Mouse (Mus musculus) cerebellum, postnatal 25 days (tissue): ENCODE measurements around the gene Dnah17.

Source experiments
- DNase-seq, 2 experiments: peaks; one replicate each; pipeline ENCODE4 v3.0.0; 2021; ENCODE audit warnings: mixed read lengths in 2 of 2

Gene Dnah17

DNA sequence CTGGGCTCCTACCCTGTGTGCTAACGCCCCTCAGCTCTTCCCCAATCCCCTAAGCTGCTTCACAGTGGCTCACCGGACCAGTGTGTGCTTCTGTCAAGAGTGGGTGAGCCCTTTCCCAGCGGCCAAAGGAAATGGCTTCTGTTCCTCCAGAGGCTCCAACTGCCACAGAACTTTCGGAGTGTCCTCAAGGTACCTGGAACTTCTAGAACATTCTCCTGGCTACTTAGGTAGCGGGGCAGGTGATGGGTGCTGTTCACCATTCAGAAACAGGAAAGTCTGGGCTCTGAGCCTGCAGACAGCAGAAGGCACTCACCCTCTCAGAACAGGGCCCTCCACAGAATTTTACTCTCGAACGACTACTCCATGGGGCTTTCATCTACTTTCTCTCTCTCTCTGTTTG lies at the start of gene Dnah17:
Gene Dnah17, minus strand, starts transcription at position 101 of the 400 bp plus-strand sequence.
- no peak for DNase-seq

DNA sequence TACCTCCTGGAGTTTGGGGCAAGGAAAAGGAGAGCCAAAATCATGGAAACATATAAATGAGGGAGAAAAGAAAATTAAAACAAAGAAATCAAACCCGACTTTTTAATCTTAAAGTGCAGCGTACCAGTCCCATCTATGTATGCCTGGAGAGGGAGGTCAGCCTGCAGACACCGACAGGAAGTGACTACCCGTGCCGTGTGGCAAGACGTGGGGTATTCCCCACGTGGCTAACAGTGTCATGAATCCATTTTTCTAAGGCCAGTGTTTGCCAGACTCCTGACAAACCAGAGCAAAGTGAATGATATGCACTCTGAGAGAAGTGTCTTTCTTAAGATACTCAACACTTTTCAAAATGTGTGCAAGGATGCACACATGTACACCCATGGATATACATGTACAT lies 49.8 kb upstream of the Dnah17 start:
- DNase-seq = no peak

DNA sequence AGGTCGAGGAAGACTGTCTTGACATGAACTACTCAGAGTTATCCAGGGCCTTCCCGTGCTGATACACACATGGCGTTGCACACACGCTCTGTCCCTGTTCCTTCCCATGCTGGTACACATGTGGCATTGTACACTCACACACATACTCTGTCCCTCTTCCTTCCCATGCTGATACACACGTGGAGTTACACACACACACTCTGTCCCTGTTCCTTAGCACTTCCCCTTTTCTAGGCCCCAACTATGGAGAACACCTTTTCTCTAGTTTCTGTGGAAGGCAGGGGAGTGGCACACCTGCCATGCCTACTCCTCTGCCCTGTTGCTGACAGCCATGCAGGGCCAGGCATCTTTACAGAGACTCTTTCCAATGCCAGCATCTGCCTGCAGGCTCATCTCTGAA lies 47.8 kb upstream of the Dnah17 start:
- DNase-seq = no peak

DNA sequence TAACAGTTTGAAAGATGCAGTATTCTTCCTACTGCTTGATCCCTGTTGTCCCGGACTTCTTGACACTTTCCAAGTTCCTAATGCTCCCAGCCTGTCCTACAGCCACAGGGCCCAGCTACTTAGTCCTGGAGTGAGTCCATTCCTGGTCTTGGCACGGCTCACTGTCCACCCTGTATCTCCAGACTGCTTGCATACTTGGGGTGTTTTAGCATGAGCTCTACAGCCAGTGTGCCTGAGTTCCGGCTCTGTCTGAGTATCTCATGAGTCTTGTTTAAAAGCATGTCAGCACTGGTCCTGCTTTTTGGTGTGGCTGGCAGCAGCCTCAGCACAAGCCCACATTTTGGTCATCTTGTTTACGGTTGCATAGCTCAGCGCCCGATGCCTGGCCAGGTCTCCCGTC lies 44.3 kb upstream of the Dnah17 start:
- DNase-seq = no peak

GRCm38 (mm10) chr11:118172768-118173167 lies 42.3 kb upstream of the Dnah17 start:
- DNase-seq = peak in 1 of 2 experiments; percentile 37

DNA sequence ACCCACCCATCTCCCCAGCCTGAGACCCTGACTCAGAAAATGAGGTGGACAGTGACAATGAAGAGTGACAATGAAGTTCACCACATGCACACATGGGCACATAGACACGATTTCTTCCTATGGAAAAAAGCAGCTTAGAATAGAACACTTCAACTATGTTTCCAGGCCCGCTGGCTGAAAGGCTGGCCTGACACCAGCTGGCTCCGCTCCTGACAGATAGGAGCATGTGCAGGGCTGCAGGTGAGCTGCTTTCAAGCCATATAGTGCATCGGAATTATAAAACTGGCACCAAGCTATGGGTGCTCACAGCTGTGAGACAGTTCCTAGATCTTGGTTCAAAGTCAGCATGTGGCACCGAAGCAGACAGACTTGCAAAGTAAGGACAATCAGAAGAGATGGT lies 39.9 kb upstream of the Dnah17 start:
- DNase-seq = peak; percentile 74 to 85

DNA sequence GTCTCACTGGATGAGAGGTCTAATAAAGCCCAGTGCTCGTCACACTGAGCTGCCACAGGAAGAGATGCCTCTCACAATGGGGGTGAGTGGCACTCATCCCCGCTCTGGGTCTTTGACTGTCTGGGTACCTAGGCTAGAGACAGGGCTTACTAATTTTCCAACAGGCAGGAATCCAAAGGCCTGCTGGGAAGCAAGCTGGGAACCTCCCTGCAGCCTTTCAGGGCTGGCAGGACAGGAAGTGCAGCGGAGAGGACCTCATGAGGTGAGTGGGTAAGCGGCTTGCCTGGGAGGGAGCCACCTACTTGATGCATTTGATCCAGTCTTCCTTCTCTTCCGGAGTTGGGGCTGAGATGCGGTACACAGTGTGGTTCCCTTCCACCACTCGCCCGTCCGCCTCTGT lies 38.3 kb upstream of the Dnah17 start:
- peak; percentile 65 to 66 for DNase-seq

DNA sequence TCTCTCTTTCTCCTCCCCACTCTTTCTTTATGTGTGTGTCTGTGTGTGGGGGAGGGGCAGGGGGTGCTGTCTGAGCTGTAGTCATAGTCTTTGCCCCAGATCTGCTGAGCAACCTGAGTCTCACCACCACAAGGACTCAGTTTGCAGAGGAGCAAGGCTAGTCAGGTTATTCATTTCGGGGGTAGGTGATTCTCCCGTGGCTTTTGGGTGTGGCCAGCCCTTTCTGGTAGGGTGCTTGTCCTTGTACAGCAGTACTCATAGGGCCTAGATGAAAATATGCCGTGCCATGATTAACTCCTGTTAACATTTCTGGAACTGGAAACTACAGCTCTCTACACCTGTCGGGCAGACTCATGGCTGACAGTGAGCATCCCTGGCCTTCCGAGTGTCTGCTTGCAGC lies 36.2 kb upstream of the Dnah17 start:
- no peak for DNase-seq

DNA sequence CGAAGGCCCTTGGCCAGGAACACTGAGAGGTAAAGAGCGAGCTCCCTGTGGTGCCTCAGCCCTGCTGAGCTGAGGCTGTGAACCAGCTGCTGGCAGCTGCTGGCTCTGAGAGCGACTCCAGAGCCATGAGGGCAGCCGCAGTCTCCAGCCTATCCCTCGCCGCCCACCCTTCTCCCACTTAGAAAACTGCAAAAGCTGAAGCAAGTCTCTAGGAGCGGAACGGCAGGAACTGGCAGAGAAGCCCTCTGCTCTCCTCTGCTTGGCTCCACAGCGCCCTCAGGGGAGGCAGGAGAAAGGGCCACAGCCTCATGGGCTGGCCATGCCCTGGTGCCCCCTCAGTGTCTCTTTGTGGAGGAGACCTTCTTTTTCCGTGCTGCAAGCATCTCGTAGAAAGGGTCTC lies 35.2 kb upstream of the Dnah17 start:
- peak; percentile 51 to 60 for DNase-seq

- peak; percentile 86 to 89 for DNase-seq
Observed at GRCm38 (mm10) chr11:118164566-118164965, 34.1 kb upstream of the Dnah17 start.

DNA sequence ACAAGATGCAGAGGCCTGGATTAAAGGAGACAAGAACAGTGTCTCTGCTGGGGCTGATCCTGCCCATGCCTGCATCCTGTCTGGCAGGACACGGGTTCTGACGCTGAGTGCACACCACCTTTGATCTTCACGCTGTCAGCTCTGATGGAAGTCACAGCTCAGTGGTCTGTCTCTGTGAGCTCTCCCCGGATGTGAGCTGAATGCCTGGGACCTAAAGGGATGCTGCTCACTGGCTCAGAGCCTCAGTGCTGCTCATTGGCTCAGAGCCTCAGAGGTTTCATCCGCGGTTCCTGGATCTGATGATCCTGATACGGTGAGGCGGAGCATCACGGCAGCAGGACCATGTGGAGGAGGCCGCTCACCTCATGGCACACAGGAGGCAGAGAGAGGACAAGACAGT lies 31.8 kb upstream of the Dnah17 start:
- DNase-seq = peak; percentile 52 to 54

DNA sequence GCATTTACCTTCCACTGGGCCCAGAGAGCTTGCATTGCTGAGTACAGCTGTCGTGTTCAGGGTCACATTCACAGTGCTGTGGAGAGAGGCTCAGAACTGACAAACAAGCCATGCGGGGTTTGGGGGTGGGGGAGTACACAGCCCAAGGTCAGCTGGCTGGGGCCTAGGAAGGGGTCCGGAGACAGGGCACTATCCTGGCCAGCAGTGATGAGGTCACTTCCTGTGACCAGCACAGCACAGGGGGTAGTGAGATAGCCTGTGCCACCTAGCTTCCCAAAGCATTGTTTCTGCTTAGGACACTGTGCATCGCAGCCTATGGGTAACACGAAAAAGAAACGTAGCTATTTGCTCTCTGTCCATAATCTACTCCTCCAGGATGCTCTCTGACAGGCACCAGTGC lies 30.8 kb upstream of the Dnah17 start:
- DNase-seq = no peak

DNA sequence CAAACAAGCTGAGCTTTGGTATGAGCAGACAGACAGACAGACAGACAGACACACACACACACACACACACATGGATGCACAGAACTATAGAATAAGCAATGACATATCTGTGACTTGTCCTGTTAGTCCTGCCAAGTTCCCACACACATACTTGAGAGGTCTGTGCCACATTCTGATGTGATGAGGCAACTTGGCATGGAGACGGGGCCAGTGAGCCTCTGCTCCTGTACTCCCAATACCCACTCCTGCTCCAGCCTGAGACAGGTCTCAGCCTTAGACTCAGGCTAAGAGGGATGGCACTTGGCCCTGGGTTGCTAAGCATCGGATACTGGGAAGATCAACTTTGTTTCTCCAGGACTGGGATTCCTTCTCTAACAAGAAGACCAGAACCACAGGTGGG lies 30.3 kb upstream of the Dnah17 start:
- DNase-seq = no peak

DNA sequence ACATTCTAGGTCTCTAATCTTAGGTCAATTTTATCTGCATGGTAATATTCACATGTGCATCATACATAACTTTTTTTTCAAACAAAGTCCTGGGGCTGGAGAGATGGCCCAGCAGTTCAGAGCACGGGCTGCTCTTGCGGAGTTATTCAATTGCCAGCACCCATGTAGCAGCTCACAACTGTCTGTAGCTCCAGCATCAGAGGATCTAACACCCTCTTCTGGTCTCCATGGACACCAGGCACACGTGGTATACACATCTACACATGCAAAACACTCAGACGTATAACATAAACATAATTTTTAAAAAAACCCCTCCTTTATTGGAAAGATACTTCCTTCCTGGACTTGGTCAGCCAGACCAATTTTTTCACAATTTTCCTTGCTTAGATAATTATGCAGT lies 28.3 kb upstream of the Dnah17 start:
- no peak for DNase-seq

- no peak for DNase-seq
Observed at GRCm38 (mm10) chr11:118156480-118157060, 26.1 kb upstream of the Dnah17 start.

DNA sequence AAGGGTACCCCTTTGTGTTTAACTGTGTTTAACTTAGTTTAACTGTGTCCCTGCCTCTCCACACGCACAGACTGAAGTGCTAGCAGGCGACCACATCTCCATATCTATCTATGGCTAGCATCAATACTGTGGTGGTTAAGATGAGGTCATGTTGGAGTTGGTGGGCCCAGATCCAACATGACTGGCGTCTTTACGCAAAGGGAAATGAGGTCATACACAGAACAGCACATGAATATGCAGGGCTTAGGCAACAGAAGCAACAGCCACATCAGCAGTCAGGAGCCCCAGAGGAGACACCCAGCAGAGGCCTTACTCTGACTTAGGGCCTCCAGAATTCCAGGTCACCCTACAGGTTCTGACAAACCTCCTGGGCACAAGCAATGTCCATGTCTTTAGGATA lies 22.5 kb upstream of the Dnah17 start:
- DNase-seq = no peak

DNA sequence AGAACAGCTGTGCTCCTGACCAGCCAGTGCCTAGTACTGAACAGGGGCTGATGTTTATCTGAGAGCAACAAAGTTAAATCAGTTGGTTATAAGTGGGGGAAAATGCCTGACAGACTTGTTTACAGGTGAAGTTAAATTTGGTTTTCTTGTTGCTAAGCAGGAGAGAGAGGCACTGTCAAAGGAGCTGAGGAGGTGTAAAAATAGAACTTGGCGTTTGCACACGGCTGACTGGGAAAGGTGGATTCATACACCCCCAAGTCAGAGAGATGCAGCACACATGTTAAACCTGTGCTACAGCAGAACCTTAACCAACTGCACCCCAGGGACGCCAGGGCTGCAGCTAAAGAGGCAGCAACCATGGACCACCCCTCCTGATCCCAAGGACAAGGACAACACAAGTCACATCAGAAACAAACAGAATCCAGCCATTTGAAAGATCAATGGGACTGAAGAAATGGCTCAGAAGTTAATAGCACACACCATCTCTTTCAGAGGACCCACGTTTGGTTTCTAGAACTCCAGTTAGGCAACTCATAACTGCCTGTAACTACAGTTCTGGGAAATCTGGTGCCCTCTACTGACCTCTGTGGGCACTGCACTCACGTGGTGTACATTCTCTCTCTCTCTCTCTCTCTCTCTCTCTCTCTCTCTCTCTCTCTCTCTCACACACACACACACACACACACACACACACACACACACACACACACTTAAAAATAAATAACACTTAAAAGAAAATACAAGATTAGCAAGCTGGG lies 21.2 kb upstream of the Dnah17 start:
- no peak for DNase-seq

DNA sequence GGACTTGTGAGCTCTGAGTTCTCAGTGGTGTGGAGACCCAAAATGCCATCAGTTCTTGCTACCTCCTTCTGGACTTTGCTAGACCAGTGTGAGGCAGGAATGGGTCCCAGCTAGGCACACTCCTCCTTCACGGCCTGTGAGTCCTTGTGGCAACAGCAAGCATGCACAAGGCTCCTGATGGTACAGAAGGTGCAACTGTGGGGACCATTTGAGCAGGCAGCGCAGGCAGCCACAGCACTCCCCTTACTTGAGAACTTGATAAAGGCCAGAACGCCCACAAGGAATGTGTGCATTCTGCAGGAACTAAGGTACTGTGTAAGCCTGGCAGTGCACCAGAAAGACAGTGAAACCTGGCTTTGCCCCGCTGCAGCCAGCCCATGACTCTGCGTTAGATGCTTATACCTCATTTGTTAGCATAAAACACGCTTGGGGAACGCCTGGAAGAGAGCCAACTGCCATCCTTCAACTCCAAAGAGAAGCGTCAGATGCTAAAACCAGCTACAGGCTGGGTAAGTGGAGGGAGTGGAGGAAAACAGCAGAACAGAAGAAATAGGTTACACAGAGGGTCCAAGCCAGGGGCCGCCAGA lies 19.8 kb upstream of the Dnah17 start:
- DNase-seq = peak in 1 of 2 experiments; percentile 62

GRCm38 (mm10) chr11:118147877-118148637 lies 17.6 kb upstream of the Dnah17 start:
- no peak for DNase-seq

DNA sequence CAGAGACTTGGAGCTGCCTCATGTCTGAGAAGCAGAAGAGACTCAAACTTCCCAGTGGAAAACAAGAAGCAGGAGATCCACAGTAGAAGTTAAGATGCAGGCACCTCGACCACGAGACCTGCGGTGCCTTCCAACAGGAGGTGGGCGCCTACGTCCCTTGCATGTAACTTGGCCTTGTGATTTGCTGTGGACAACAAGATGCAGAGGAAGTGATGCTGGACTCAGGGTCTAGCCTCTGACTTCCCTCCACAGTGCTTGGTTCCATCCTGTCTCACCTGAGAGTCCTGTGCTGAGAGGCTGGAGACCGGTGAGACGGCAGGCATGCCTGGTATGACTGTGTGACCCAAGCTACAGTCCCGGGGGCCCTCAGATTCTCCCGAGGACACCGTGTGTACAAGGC lies 16.0 kb upstream of the Dnah17 start:
- DNase-seq = no peak

- DNase-seq = no peak
Observed at GRCm38 (mm10) chr11:118145771-118146351, 15.4 kb upstream of the Dnah17 start.

- DNase-seq = no peak
Observed at GRCm38 (mm10) chr11:118145092-118145491, 14.7 kb upstream of the Dnah17 start.

DNA sequence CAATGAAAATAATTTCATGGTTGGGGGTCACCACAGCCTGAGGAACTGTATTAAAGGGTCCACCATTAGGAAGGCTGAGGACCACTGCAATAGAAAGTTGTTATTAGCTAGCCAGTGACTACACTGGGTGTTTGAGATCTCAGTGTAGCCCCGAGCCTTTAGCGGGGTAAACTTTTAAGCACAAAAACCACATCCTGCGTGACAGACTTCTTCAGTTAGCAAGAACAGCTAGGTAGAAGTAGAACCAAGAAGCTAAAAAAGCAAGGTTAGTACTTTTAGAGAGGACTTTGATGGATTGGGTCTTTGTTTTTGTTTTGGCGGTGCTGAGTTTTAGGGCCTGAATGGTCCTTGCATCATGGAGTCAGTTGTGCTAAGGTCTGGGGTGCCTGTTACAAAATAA lies 13.3 kb upstream of the Dnah17 start:
- DNase-seq = no peak
